Mouse (Mus musculus) myocyte (in vitro differentiated cells): ENCODE results near the gene 2010300C02Rik. TPM values are rescaled to one million over a fixed set of nuclear protein-coding genes. Genes with fewer than 3 reads are reported as not detected.

Experiments used
- H3K27me3 ChIP-seq: one replicate; pipeline ENCODE4 v1.6.1; 2011; ENCODE audit not compliant: control insufficient read depth, insufficient read depth, insufficient read length
- H3K36me3 ChIP-seq: one replicate; pipeline ENCODE4 v1.6.1; 2011; ENCODE audit not compliant: control insufficient read depth, insufficient read depth
- H3K4me2 ChIP-seq: one replicate; pipeline ENCODE4 v1.6.1; 2011; ENCODE audit warnings: low read depth, control low read depth
- H3K4me3 ChIP-seq: one replicate; pipeline ENCODE4 v1.5.1; 2011; ENCODE audit warnings: mild to moderate bottlenecking, control low read depth, moderate library complexity
- H3K79me2 ChIP-seq: one replicate; pipeline ENCODE4 v1.6.1; 2011; ENCODE audit not compliant: control insufficient read depth, insufficient read depth
- H3ac ChIP-seq: one replicate; pipeline ENCODE4 v1.6.1; 2011; ENCODE audit not compliant: control insufficient read depth, insufficient read length
- CEBPB ChIP-seq: IDR thresholded peaks from 2 replicates; pipeline ENCODE4 v1.6.1; 2011; ENCODE audit warnings: mild to moderate bottlenecking, moderate library complexity; ENCODE audit not compliant: poor library complexity, insufficient read depth, severe bottlenecking
- E2F4 ChIP-seq: IDR thresholded peaks from one replicate; pipeline ENCODE4 v1.6.1; 2011; ENCODE audit warnings: mild to moderate bottlenecking, control low read depth, moderate library complexity; ENCODE audit not compliant: insufficient read depth
- MAX ChIP-seq: IDR thresholded peaks from one replicate; pipeline ENCODE4 v1.6.1; 2011; ENCODE audit warnings: low read depth, mild to moderate bottlenecking, control low read depth
- MYOD1 ChIP-seq, 3 experiments: IDR thresholded peaks; one replicate each; pipeline ENCODE4 v1.6.1; 2011; ENCODE audit warnings: control low read depth in 2 of 3, low read depth in 2 of 3, mild to moderate bottlenecking in 2 of 3, moderate library complexity in 1 of 3; ENCODE audit not compliant: insufficient read length in 2 of 3, control insufficient read depth in 1 of 3
- MYOG ChIP-seq, 3 experiments: IDR thresholded peaks; one replicate each; pipeline ENCODE4 v1.6.1; 2011; ENCODE audit warnings: control low read depth in 2 of 3, low read depth in 2 of 3, mild to moderate bottlenecking in 2 of 3; ENCODE audit not compliant: insufficient read length in 2 of 3, control insufficient read depth in 1 of 3, insufficient read depth in 1 of 3
- POLR2A ChIP-seq: IDR thresholded peaks from one replicate; pipeline ENCODE4 v1.6.1; 2011; ENCODE audit warnings: low read depth, mild to moderate bottlenecking, control low read depth, moderate library complexity; ENCODE audit not compliant: insufficient read length
- POLR2AphosphoS2 ChIP-seq: IDR thresholded peaks from one replicate; pipeline ENCODE4 v1.6.1; 2011; ENCODE audit warnings: low read depth, control low read depth; ENCODE audit not compliant: insufficient read length
- REST ChIP-seq: IDR thresholded peaks from one replicate; pipeline ENCODE4 v1.6.1; 2011; ENCODE audit warnings: mild to moderate bottlenecking, control low read depth, moderate library complexity; ENCODE audit not compliant: insufficient read depth, insufficient read length
- SRF ChIP-seq: IDR thresholded peaks from one replicate; pipeline ENCODE4 v1.6.1; 2011; ENCODE audit warnings: low read depth; ENCODE audit not compliant: control insufficient read depth, insufficient read length
- TCF12 ChIP-seq: IDR thresholded peaks from one replicate; pipeline ENCODE4 v1.6.1; 2011; ENCODE audit warnings: mild to moderate bottlenecking, control low read depth; ENCODE audit not compliant: poor library complexity, insufficient read depth, severe bottlenecking
- TCF3 ChIP-seq: IDR thresholded peaks from one replicate; pipeline ENCODE4 v1.6.1; 2011; ENCODE audit warnings: low read depth, control low read depth; ENCODE audit not compliant: insufficient read length
- USF1 ChIP-seq: IDR thresholded peaks from one replicate; pipeline ENCODE4 v1.6.1; 2011; ENCODE audit warnings: low read depth, mild to moderate bottlenecking, control low read depth, moderate library complexity
- polyA plus RNA-seq: library from polyadenylated mRNA; unstranded; fragments of >200 nt; fragmentation: generic; extraction: Trizol; gene quantifications from one replicate; pipeline ENCODE4 v1.2.1, GENCODE M21; 2012; ENCODE audit warnings: missing spikeins

2010300C02Rik gene
- polyA plus RNA-seq, result not detected

DNA sequence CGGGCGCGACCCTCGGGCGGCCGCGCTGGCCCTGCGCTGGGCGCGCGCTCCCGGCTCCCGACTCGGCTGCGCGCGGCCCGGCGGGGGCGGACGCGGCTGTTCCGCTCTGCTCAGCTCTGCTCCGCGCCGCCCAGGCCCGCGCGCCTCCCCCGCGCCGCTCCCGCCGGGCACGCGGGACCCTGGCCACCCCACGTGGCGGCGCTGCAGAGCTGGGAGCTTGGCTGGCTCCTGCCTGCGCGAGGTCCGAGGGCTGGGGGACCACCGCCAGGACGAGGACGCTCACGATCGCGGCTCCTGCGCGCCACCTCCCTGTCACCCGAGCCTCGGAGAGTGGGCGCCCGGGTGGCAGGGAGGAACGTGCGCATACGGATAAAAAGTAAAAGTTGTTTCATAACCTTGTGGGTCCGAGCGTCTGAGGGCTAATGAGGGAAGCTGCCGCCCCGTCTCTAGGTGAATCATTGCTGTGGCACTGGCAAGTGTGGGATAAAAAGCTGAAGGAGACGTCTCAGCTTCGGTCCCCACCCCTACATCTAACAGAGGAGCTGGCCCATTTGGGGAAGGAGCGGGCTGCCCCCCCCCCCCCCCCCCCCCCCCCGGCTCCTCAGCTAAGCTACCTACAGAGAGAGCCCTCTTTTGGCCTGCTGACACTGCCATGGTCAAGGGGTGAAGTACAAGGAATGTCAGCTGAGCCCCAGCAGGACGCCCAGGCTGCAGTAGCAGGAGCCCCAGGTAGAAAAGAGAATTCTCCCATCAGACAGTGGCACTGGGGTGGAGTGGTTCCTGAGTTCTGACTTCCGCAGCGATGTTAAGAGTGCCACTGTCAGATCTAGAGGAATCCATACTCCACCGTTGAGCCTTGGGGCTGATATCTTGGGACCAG is at the start of gene 2010300C02Rik:
TSS of gene 2010300C02Rik (minus strand) at position 325 of the 880 bp plus-strand sequence.
- H3K79me2 ChIP-seq, result no peaks in the 10 kb centered on the region
- no peaks in the 10 kb centered on the region for H3K36me3 ChIP-seq
- H3K4me2 ChIP-seq, result no peak within 1 kb of the TSS
- peaks cover 29% of the 10 kb centered on the region for H3K27me3 ChIP-seq
- H3ac ChIP-seq, result no peak within 1 kb of the TSS
- TF ChIP-seq MYOG (IDR thresholded peaks at IDR 0.05; ENCODE audit: control insufficient read depth in 1 of 3, insufficient read depth in 1 of 3, insufficient read length in 2 of 3, low read depth in 2 of 3) (no peak), MAX (no peak), USF1 (no peak), SRF (no peak), MYOD1 (IDR thresholded peaks at IDR 0.05; ENCODE audit: control insufficient read depth in 1 of 3, insufficient read length in 2 of 3, low read depth in 2 of 3) (no peak), CEBPB (no peak), POLR2AphosphoS2 (no peak), POLR2A (no peak), E2F4 (no peak), REST (no peak), TCF12 (no peak), TCF3 (no peak)
- H3K4me3 ChIP-seq, result no peak within 1 kb of the TSS

DNA sequence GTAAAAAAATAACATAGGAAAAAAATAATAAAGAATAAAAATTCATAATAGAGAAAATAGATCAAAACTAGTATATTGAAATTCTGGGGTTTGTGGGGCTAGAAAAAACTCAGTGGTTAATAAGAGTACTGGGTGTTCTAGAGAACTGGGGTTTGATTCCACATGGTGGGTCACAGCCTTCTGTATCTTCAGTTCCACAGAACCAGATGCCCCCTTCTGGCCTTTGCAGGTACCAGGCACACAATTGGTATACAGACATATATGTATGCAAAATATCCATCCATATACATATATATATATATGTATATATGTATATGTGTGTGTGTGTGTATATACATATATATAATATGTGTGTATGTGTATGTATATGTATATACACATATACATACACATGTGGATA is 39.5 kb upstream of the 2010300C02Rik start:
- no peak for TF ChIP-seq MAX
- TF ChIP-seq SRF, result no peak
- no peak for TF ChIP-seq CEBPB
- TF ChIP-seq MYOG (IDR thresholded peaks at IDR 0.05; ENCODE audit: control insufficient read depth in 1 of 3, insufficient read depth in 1 of 3, insufficient read length in 2 of 3, low read depth in 2 of 3), result no peak
- TF ChIP-seq POLR2A, result no peak
- TF ChIP-seq REST, result no peak
- no peak for TF ChIP-seq MYOD1 (IDR thresholded peaks at IDR 0.05; ENCODE audit: control insufficient read depth in 1 of 3, insufficient read length in 2 of 3, low read depth in 2 of 3)

DNA sequence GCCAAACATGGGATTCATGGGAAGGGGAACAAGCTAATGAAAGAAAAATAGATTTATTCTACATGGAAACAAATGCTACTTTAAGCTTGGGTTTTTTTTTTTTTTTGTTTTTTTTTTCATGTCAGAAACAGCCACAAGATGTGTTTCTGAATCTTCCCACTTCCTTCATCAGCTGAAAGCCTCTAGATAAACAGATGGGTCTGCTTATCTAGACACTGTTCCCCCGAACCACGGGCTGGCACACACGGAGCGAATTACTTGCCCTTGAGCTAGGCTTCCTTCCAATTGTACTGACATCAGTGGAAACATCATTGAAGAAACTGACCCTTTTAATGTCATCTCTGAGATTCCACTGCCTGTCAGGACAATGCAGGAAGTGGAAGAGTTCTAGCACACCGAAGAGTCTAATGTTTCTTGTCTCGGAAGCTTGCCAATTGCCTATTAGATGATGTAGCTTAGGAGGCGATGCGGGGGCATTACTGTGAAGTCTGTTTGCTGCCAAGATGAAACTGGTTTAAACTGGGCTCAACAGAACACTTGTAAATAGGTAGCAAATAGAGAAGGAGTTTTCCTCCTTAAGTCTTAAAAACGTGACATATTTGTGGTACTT is 24.9 kb upstream of the 2010300C02Rik start:
- H3K4me3 ChIP-seq, result no peak overlapping the region
- no peaks in the 10 kb centered on the region for H3K36me3 ChIP-seq

More for the DNA sequence above, 39.5 kb upstream of the 2010300C02Rik start:
- H3K36me3 ChIP-seq, result no peaks in the 10 kb centered on the region
- no peak overlapping the region for H3K4me2 ChIP-seq
- no peak overlapping the region for H3ac ChIP-seq
- no peaks in the 10 kb centered on the region for H3K79me2 ChIP-seq
- H3K27me3 ChIP-seq, result no peaks in the 10 kb centered on the region
- no peak overlapping the region for H3K4me3 ChIP-seq

DNA sequence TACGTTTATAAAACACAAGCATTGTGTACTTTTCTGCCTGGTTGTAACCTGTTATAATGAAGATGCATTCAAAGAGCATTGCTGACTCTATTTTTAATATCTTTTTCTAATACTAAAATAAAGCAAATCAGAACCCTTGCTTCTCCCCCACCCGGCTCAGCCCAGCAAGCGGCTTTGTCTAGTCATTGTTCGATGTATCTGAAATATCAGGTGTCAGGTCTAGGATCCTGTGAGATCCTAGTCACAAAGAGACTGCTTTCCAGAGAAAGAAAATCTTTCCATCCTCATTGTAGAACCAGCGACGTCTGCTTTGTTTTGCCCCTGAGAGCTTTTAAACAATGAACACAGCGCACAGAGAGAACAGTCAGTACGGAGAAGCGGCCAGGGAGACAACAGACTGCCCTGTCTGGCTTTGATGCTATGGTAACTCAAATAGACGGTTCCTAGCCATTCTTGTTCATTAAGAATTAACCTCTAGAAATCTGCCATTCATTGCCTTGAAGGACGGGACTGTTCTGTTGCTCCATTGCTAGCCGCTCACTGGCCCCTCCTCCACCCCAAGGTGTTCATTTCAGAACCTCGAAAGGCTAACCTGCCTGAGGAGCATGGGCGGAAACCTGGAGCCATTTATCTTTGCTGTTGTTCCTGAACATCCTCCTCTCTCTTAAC is 22.9 kb upstream of the 2010300C02Rik start:
- Histone ChIP-seq H3K79me2 (no peaks in the 10 kb centered on the region), H3K4me2 (no peak overlapping the region), H3K4me3 (no peak overlapping the region), H3ac (no peak overlapping the region), H3K27me3 (no peaks in the 10 kb centered on the region), H3K36me3 (no peaks in the 10 kb centered on the region)
- TF ChIP-seq TCF3, result no peak
- TF ChIP-seq MYOD1 (IDR thresholded peaks at IDR 0.05; ENCODE audit: control insufficient read depth in 1 of 3, insufficient read length in 2 of 3, low read depth in 2 of 3), result no peak
- TF ChIP-seq E2F4, result no peak
- no peak for TF ChIP-seq POLR2A
- no peak for TF ChIP-seq MAX
- no peak for TF ChIP-seq CEBPB
- TF ChIP-seq POLR2AphosphoS2, result no peak
- no peak for TF ChIP-seq SRF

More for the DNA sequence above, 24.9 kb upstream of the 2010300C02Rik start:
- Histone ChIP-seq H3K79me2 (no peaks in the 10 kb centered on the region), H3ac (no peak overlapping the region), H3K4me2 (no peak overlapping the region), H3K27me3 (no peaks in the 10 kb centered on the region)
- no peak for TF ChIP-seq REST
- TF ChIP-seq CEBPB, result no peak
- no peak for TF ChIP-seq POLR2A
- no peak for TF ChIP-seq USF1
- no peak for TF ChIP-seq E2F4
- no peak for TF ChIP-seq SRF
- no peak for TF ChIP-seq MYOD1 (IDR thresholded peaks at IDR 0.05; ENCODE audit: control insufficient read depth in 1 of 3, insufficient read length in 2 of 3, low read depth in 2 of 3)
- no peak for TF ChIP-seq TCF3
- no peak for TF ChIP-seq MYOG (IDR thresholded peaks at IDR 0.05; ENCODE audit: control insufficient read depth in 1 of 3, insufficient read depth in 1 of 3, insufficient read length in 2 of 3, low read depth in 2 of 3)
- TF ChIP-seq TCF12, result no peak
- no peak for TF ChIP-seq MAX
- no peak for TF ChIP-seq POLR2AphosphoS2
